Mouse (Mus musculus): ENCODE data around the gene Gpr83. TPM values are rescaled to one million over a fixed set of nuclear protein-coding genes. Genes with fewer than 3 reads are reported as not detected.

The Gpr83 gene
- polyA plus RNA-seq (2015; fragmentation: Nextera tagmentation; extraction: Ambion mirVana): 0.12 TPM in 1 of 2 replicates, not detected in the other

DNA sequence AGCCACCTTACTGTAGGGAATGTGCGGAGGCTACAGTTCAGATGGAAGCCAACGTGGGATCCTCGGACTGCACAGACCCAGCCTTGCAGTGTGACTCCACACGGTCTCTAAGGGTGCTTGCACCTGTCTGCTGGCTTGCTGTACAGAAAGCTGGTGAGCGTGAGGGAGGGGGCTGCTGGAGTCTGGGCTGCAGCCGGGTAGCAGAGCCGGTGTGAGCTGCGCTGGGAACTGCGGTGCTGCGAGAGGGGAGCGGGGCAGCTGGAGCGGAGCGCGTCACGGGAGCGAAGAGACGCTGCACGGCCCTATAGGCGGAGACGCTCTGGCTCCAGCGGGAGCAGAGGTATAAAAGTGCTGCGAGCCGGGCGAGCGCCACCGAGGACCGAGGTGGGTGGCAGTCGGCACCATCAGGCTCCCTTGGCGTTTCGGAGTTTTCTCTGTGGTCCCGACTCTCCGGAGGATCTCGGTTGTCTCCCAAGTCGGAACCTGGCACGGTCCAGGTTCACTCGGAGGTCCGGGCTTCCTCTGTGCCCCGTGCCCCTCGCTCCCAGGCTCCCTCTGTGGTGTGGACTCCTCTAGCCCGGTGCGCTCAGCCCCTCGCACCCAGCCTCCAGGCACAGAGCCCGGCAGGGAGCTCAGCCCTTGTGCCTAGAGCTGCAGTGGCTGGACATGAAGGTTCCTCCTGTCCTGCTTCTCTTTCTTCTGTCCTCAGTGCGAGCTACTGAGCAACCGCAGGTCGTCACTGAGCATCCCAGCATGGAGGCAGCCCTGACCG is at the start of gene Gpr83:
Gene Gpr83 (plus strand): TSS at position 343 of the 772 bp plus-strand sequence.

GRCm38 (mm10) chr9:14903581-14904378 is 43.8 kb downstream of the Gpr83 start, which contains the start of gene Izumo1r:
TSS of gene Izumo1r (minus strand) at chr9:14903949.

Other genes with a start within 250 kb of the Gpr83 start
- 2.7 and 3.6 TPM in 2 replicates for gene Amotl1, start 215.2 kb upstream of the Gpr83 start, polyA plus RNA-seq (2015; fragmentation: Nextera tagmentation; extraction: Ambion mirVana)
- 0.11 and 0.22 TPM in 2 replicates for gene Piwil4, start 119.5 kb upstream of the Gpr83 start, polyA plus RNA-seq (2015; fragmentation: Nextera tagmentation; extraction: Ambion mirVana)
- gene Fut4, start 107.8 kb upstream of the Gpr83 start, polyA plus RNA-seq (2015; fragmentation: Nextera tagmentation; extraction: Ambion mirVana): 1.6 TPM in 2 replicates
- gene 1700012B09Rik, start 89.2 kb upstream of the Gpr83 start, polyA plus RNA-seq (2015; fragmentation: Nextera tagmentation; extraction: Ambion mirVana): not detected in 2 replicates
- gene Mre11a, start 75.6 kb upstream of the Gpr83 start, polyA plus RNA-seq (2015; fragmentation: Nextera tagmentation; extraction: Ambion mirVana): 18.6 and 18.8 TPM in 2 replicates
- gene Ankrd49, start 75.4 kb upstream of the Gpr83 start, polyA plus RNA-seq (2015; fragmentation: Nextera tagmentation; extraction: Ambion mirVana): 36.7 and 37.3 TPM in 2 replicates
- 0.27 TPM in 1 of 2 replicates, not detected in the other for gene Izumo1r, start 43.7 kb downstream of the Gpr83 start, polyA plus RNA-seq (2015; fragmentation: Nextera tagmentation; extraction: Ambion mirVana)
- 8.6 and 12.9 TPM in 2 replicates for gene Panx1, start 185.3 kb downstream of the Gpr83 start, polyA plus RNA-seq (2015; fragmentation: Nextera tagmentation; extraction: Ambion mirVana)